Mouse (Mus musculus): ENCODE measurements around the gene Vmn2r9. TPM values are rescaled to one million over a fixed set of nuclear protein-coding genes. Genes with fewer than 3 reads are reported as not detected.
"Not testable (repeated sequence)": the region's sequence is repeated elsewhere in the genome, so short reads cannot be mapped to it uniquely, and the experiment has no call there.

Gene Vmn2r9
- polyA plus RNA-seq (2015; fragmentation: Nextera tagmentation; extraction: Ambion mirVana): not detected in 2 replicates

DNA sequence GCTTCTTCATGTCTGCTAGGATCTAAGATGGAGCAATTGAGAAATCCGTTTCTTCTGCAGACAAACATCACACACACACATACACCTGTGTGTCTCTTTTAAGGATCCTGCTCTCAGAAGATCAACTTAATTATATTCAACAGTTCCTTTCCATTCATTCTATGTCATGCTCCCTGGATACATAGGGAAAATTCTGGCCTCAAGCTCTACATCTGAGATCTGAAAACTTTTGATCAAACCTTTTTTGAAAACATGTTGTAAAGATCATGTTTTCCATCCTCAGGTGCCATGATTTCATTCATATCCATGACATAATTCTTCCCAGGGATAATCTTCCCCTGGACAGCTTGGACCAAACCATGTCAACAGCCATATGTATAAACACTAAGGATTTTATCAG lies at the start of gene Vmn2r9:
TSS of gene Vmn2r9 (minus strand) at position 101 of the 400 bp plus-strand sequence.
- H3K4me2 ChIP-seq (ENCODE audit: low read length); ATAC-seq: not testable (repeated sequence)

GRCm38 (mm10) chr5:108866746-108867145 lies 14.3 kb upstream of the Vmn2r9 start:
- not testable (repeated sequence) for H3K4me1 ChIP-seq (ENCODE audit: control insufficient read depth, insufficient read depth, low read length); H3K4me3 ChIP-seq (ENCODE audit: low read depth, low read length); H3K4me2 ChIP-seq (ENCODE audit: low read length); H3K9me3 ChIP-seq (replicated peaks; ENCODE audit: control insufficient read depth, low read length, poor library complexity, severe bottlenecking); ATAC-seq; H3K27me3 ChIP-seq (ENCODE audit: control insufficient read depth, insufficient read depth, low read depth, low read length); H3K36me3 ChIP-seq (ENCODE audit: control insufficient read depth, insufficient read depth, low read length); H3K9ac ChIP-seq (ENCODE audit: low read depth, low read length); H3K27ac ChIP-seq (ENCODE audit: low read length)
- 14% methylated on average over 1 of the region's 1 CpGs for WGBS

More for the DNA sequence above, at the start of gene Vmn2r9:
- H3K4me3 ChIP-seq (ENCODE audit: low read depth, low read length); H3K9ac ChIP-seq (ENCODE audit: low read depth, low read length); H3K27me3 ChIP-seq (ENCODE audit: control insufficient read depth, insufficient read depth, low read depth, low read length); H3K9me3 ChIP-seq (replicated peaks; ENCODE audit: control insufficient read depth, low read length, poor library complexity, severe bottlenecking); H3K36me3 ChIP-seq (ENCODE audit: control insufficient read depth, insufficient read depth, low read length); H3K4me1 ChIP-seq (ENCODE audit: control insufficient read depth, insufficient read depth, low read length); H3K27ac ChIP-seq (ENCODE audit: low read length): not testable (repeated sequence)
- WGBS: 57% methylated on average over 1 of the region's 1 CpGs

DNA sequence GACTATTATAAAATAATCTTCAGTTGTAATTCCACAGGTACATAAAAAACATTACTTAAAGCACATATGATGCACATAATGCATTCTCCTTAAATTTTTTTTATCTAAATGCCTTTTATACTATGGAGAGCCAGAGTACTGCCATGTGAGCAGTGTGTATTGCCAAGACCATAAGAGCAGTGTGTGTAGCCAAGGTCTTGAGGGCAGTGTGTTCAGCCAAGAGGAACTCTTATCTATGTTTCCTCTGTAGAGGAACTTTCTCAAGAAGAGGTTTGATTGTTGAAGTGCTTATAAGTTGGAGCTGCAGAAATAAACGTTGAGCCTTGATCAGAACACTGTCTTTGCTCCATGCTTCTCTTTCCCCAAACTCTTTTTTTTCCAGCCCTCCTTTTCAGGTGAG lies 2.9 kb downstream of the Vmn2r9 start:
- no peaks in the 10 kb centered on the region for H3K4me1 ChIP-seq (ENCODE audit: control insufficient read depth, insufficient read depth, low read length)
- no peak overlapping the region for H3K4me3 ChIP-seq (ENCODE audit: low read depth, low read length)
- no peaks in the 10 kb centered on the region for H3K27me3 ChIP-seq (ENCODE audit: control insufficient read depth, insufficient read depth, low read depth, low read length)
- H3K36me3 ChIP-seq (ENCODE audit: control insufficient read depth, insufficient read depth, low read length): no peaks in the 10 kb centered on the region
- H3K9ac ChIP-seq (ENCODE audit: low read depth, low read length): no peak overlapping the region
- no peak overlapping the region for H3K4me2 ChIP-seq (ENCODE audit: low read length)
- no peak for ATAC-seq
- H3K27ac ChIP-seq (ENCODE audit: low read length): no peak overlapping the region
- 48% methylated on average over 1 of the region's 1 CpGs for WGBS
- H3K9me3 ChIP-seq (replicated peaks; ENCODE audit: control insufficient read depth, low read length, poor library complexity, severe bottlenecking): no peaks in the 10 kb centered on the region

DNA sequence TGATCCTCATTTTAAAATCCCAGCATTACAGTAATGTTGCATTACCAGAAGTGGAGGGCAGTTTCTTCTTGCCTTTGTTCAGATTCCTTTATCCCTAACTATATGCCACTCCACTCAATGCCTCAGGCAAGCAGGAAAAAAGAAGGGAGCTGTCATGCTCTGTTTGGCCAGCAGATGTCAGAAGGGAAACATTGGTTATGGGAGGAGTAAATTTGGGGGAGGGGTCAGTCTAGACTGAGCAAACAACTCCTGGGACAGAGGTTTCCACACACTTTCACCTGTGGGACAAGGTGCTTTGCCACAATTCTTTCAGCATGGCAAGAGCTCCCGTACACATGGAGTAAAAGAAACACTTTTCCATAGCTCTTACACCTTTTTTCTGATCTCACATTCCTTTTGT lies 16.2 kb downstream of the Vmn2r9 start:
- Histone ChIP-seq H3K27ac (ENCODE audit: low read length) (no peak overlapping the region), H3K4me3 (ENCODE audit: low read depth, low read length) (no peak overlapping the region), H3K36me3 (ENCODE audit: control insufficient read depth, insufficient read depth, low read length) (no peaks in the 10 kb centered on the region), H3K9ac (ENCODE audit: low read depth, low read length) (no peak overlapping the region), H3K4me1 (ENCODE audit: control insufficient read depth, insufficient read depth, low read length) (no peaks in the 10 kb centered on the region), H3K9me3 (replicated peaks; ENCODE audit: control insufficient read depth, low read length, poor library complexity, severe bottlenecking) (no peaks in the 10 kb centered on the region), H3K4me2 (ENCODE audit: low read length) (no peak overlapping the region), H3K27me3 (ENCODE audit: control insufficient read depth, insufficient read depth, low read depth, low read length) (no peaks in the 10 kb centered on the region)
- no peak for ATAC-seq
- WGBS: 80% methylated on average over 1 of the region's 1 CpGs

DNA sequence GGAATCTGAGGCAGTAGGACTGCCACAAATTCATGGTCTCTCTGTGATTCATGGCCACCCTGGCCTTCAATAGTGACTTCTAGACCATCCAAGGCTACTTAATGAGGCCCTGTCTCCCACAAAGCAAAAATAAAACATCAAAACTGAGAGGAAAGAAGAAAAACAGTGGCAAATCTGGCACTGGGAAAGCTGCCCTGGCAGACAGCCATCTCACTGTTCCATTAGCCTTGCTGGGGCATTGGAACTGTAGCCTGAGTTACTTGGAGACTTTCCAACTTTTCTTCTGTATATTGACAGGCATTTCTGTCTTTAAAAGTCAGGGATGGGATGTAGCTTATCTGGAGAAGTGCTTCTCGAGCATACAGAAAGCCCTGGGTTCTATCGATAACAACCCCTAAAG lies 29.1 kb downstream of the Vmn2r9 start:
- ATAC-seq: no peak
- no peaks in the 10 kb centered on the region for H3K36me3 ChIP-seq (ENCODE audit: control insufficient read depth, insufficient read depth, low read length)
- H3K4me1 ChIP-seq (ENCODE audit: control insufficient read depth, insufficient read depth, low read length): no peaks in the 10 kb centered on the region
- H3K9me3 ChIP-seq (replicated peaks; ENCODE audit: control insufficient read depth, low read length, poor library complexity, severe bottlenecking): no peaks in the 10 kb centered on the region
- no peaks in the 10 kb centered on the region for H3K27me3 ChIP-seq (ENCODE audit: control insufficient read depth, insufficient read depth, low read depth, low read length)
- no peak overlapping the region for H3K4me3 ChIP-seq (ENCODE audit: low read depth, low read length)
- no peak overlapping the region for H3K9ac ChIP-seq (ENCODE audit: low read depth, low read length)
- 73% methylated on average over 2 of the region's 2 CpGs for WGBS
- H3K4me2 ChIP-seq (ENCODE audit: low read length): no peak overlapping the region
- H3K27ac ChIP-seq (ENCODE audit: low read length): no peak overlapping the region

DNA sequence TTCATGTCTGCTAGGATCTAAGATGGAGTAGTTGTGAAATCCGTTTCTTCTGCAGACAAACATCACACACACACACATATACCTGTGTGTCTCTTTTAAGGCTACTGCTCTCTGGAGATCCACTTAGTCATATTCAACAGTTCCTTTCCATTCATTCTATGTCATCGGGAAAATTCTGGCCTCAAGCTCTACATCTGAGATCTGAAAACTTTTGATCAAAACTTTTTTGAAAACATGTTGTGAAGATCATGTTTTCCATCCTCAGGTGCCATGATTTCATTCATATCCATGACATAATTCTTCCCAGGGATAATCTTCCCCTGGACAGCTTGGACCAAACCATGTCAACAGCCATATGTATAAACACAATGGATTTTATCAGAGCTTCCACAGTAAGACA lies 43.7 kb downstream of the Vmn2r9 start, which contains the start of gene Vmn2r8:
TSS of gene Vmn2r8 (minus strand) at position 101 of the 400 bp plus-strand sequence.
- not testable (repeated sequence) for H3K4me3 ChIP-seq (ENCODE audit: low read depth, low read length); H3K4me2 ChIP-seq (ENCODE audit: low read length); H3K9me3 ChIP-seq (replicated peaks; ENCODE audit: control insufficient read depth, low read length, poor library complexity, severe bottlenecking); H3K27me3 ChIP-seq (ENCODE audit: control insufficient read depth, insufficient read depth, low read depth, low read length); H3K36me3 ChIP-seq (ENCODE audit: control insufficient read depth, insufficient read depth, low read length); H3K4me1 ChIP-seq (ENCODE audit: control insufficient read depth, insufficient read depth, low read length); H3K9ac ChIP-seq (ENCODE audit: low read depth, low read length); ATAC-seq; H3K27ac ChIP-seq (ENCODE audit: low read length)
- WGBS: 73% methylated on average over 2 of the region's 2 CpGs

DNA sequence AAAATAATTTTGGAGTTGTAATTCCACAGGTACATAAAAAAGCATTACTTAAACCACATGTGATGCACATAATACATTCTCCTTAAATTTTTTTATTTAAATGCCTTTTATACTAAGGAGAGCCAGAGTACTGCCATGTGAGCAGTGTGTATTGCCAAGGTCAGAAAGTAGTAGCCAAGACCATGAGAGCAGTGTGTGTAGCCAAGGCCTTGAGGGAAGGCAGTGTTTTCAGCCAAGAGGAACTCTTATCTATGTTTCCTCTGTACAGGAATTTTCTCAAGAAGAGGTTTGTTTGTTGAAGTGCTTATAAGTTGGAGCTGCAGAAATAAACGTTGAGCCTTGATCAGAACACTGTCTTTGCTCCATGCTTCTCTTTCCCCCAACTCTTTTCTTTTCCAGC lies 48.8 kb downstream of the Vmn2r9 start:
- ATAC-seq: no peak
- H3K36me3 ChIP-seq (ENCODE audit: control insufficient read depth, insufficient read depth, low read length): no peaks in the 10 kb centered on the region
- no peak overlapping the region for H3K9ac ChIP-seq (ENCODE audit: low read depth, low read length)
- no peak overlapping the region for H3K27ac ChIP-seq (ENCODE audit: low read length)
- H3K9me3 ChIP-seq (replicated peaks; ENCODE audit: control insufficient read depth, low read length, poor library complexity, severe bottlenecking): no peaks in the 10 kb centered on the region
- WGBS: 44% methylated on average over 1 of the region's 1 CpGs
- H3K27me3 ChIP-seq (ENCODE audit: control insufficient read depth, insufficient read depth, low read depth, low read length): no peaks in the 10 kb centered on the region
- no peak overlapping the region for H3K4me2 ChIP-seq (ENCODE audit: low read length)
- H3K4me1 ChIP-seq (ENCODE audit: control insufficient read depth, insufficient read depth, low read length): no peaks in the 10 kb centered on the region
- H3K4me3 ChIP-seq (ENCODE audit: low read depth, low read length): no peak overlapping the region

GRCm38 (mm10) chr5:108795263-108795662 lies 57.1 kb downstream of the Vmn2r9 start, which contains the start of gene Tmed11:
TSS of gene Tmed11 (minus strand) at chr5:108795363.
- H3K4me3 ChIP-seq (ENCODE audit: low read depth, low read length); ATAC-seq: not testable (repeated sequence)
- 58% methylated on average over 2 of the region's 2 CpGs for WGBS

DNA sequence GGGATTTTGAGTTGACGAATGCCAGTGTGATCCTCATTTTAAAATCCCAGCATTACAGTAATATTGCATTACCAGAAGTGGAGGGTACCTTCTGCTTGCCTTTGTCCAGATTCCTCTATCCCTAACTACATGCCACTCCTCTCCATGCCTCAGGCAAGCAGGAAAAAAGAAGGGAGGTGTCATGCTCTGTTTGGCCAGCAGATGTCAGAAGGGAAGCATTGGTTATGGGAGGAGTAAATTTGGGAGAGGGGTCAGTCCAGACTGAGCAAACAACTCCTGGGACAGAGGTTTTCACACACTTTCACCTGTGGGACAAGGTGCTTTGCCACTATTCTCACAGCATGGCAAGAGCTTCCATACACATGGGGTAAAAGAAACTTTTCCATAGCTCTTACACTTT lies 62.0 kb downstream of the Vmn2r9 start:
- not testable (repeated sequence) for H3K36me3 ChIP-seq (ENCODE audit: control insufficient read depth, insufficient read depth, low read length); H3K4me2 ChIP-seq (ENCODE audit: low read length); H3K9me3 ChIP-seq (replicated peaks; ENCODE audit: control insufficient read depth, low read length, poor library complexity, severe bottlenecking); H3K27me3 ChIP-seq (ENCODE audit: control insufficient read depth, insufficient read depth, low read depth, low read length); H3K27ac ChIP-seq (ENCODE audit: low read length); H3K4me3 ChIP-seq (ENCODE audit: low read depth, low read length); H3K9ac ChIP-seq (ENCODE audit: low read depth, low read length); ATAC-seq; H3K4me1 ChIP-seq (ENCODE audit: control insufficient read depth, insufficient read depth, low read length)
- WGBS: 40% methylated on average over 1 of the region's 1 CpGs

More at GRCm38 (mm10) chr5:108795263-108795662, 57.1 kb downstream of the Vmn2r9 start, which contains the start of gene Tmed11:
- H3K27me3 ChIP-seq (ENCODE audit: control insufficient read depth, insufficient read depth, low read depth, low read length); H3K4me2 ChIP-seq (ENCODE audit: low read length); H3K9ac ChIP-seq (ENCODE audit: low read depth, low read length); H3K27ac ChIP-seq (ENCODE audit: low read length); H3K36me3 ChIP-seq (ENCODE audit: control insufficient read depth, insufficient read depth, low read length); H3K9me3 ChIP-seq (replicated peaks; ENCODE audit: control insufficient read depth, low read length, poor library complexity, severe bottlenecking); H3K4me1 ChIP-seq (ENCODE audit: control insufficient read depth, insufficient read depth, low read length): not testable (repeated sequence)
